9 mouse cellular contexts compared by ENCODE assay signal in genomic region chr7:80753613-80754012, GRCm38 (mm10).
DNase-seq lines count a peak whose midpoint lies in the region; ATAC-seq and TF ChIP-seq lines count a peak whose summit lies in the region.
"Had no signal": no experiment of that assay in that cellular context is flagged by ENCODE, and none has a peak within 500 bp of the region (broad histone marks: within the 10 kb centered on the region; RNA-seq: fewer than 3 reads in every experiment).

No protein-coding gene starts in this region.

- TF ChIP-seq CTCF in lung, embryonic 14.5 days (IDR thresholded peaks at IDR 0.05; ENCODE audit: low read depth): no peak

- DNase-seq in cerebellum, adult 9-10 months: peak; percentile 30
- no peak for DNase-seq in cerebellum, adult 9-11 months
- peak; percentile 52 for DNase-seq in 3T3-L1 (ENCODE audit: low read depth, low spot score)
- DNase-seq in fat pad, adult 2 months (ENCODE audit: extremely low read depth, low read depth, low spot score): peak; percentile 63
- DNase-seq in lung, embryonic 14.5 days: no peak
- no peak for DNase-seq in embryo, embryonic 11 days

- no peaks in the 10 kb centered on the region for H3K27me3 ChIP-seq in lung, embryonic 14.5 days (ENCODE audit: insufficient read depth, low read length)
- H3K27me3 ChIP-seq in forebrain, embryonic 15.5 days: no peaks in the 10 kb centered on the region
- H3K27me3 ChIP-seq: limb, embryonic 12.5 days had no signal

- H3K4me2 ChIP-seq in lung, embryonic 14.5 days: no peak overlapping the region
- no peak overlapping the region for H3K4me2 ChIP-seq in forebrain, embryonic 15.5 days (replicated peaks)
- H3K4me2 ChIP-seq: limb, embryonic 12.5 days had no signal

- no peaks in the 10 kb centered on the region for H3K9me3 ChIP-seq in lung, embryonic 14.5 days (ENCODE audit: low read depth, low read length)
- no peaks in the 10 kb centered on the region for H3K9me3 ChIP-seq in forebrain, embryonic 15.5 days
- H3K9me3 ChIP-seq: limb, embryonic 12.5 days had no signal

- H3K4me1 ChIP-seq in lung, embryonic 14.5 days (ENCODE audit: insufficient read depth): no peaks in the 10 kb centered on the region
- H3K4me1 ChIP-seq in forebrain, embryonic 15.5 days: no peaks in the 10 kb centered on the region
- H3K4me1 ChIP-seq: limb, embryonic 12.5 days had no signal

- no peak overlapping the region for H3K4me3 ChIP-seq in lung, embryonic 14.5 days (ENCODE audit: low read depth, low read length)
- H3K4me3 ChIP-seq in forebrain, embryonic 15.5 days: no peak overlapping the region
- H3K4me3 ChIP-seq: limb, embryonic 12.5 days had no signal

- WGBS in lung, embryonic 14.5 days: 68% methylated on average over 2 of the region's 2 CpGs
- 68% methylated on average over 2 of the region's 2 CpGs for WGBS in forebrain, embryonic 15.5 days

- peaks cover 75% of the 10 kb centered on the region for H3K36me3 ChIP-seq in lung, embryonic 14.5 days (ENCODE audit: insufficient read depth)
- H3K36me3 ChIP-seq in forebrain, embryonic 15.5 days: peaks cover 31% of the 10 kb centered on the region

- no peak overlapping the region for H3K9ac ChIP-seq in lung, embryonic 14.5 days
- no peak overlapping the region for H3K9ac ChIP-seq in forebrain, embryonic 15.5 days (replicated peaks)
- H3K9ac ChIP-seq: limb, embryonic 12.5 days had no signal

- H3K27ac ChIP-seq in lung, embryonic 14.5 days (ENCODE audit: low read depth): peak overlapping the region; percentile 42; the same call in 1 of the 2 replicates
- no peak overlapping the region for H3K27ac ChIP-seq in forebrain, embryonic 15.5 days (replicated peaks)
- H3K27ac ChIP-seq: limb, embryonic 12.5 days had no signal

- no peak for ATAC-seq in lung, embryonic 14.5 days (ENCODE audit: insufficient read depth)
- ATAC-seq in forebrain, embryonic 15.5 days (replicated peaks): no peak
- ATAC-seq in frontal cortex, adult (ENCODE audit: low TSS enrichment): no peak

Comparison
In these comparisons a context has a peak if more than half of its experiments do, and no peak if none do; other contexts are left out.
1. DNase-seq: peak in cerebellum, adult 9-10 months (single experiment), 3T3-L1 (single experiment) and fat pad, adult 2 months (single experiment); none in cerebellum, adult 9-11 months (single experiment), lung, embryonic 14.5 days (single experiment) and embryo, embryonic 11 days (single experiment).